8 mouse cellular contexts compared by ENCODE assay signal in genomic region chr9:119092473-119093418, GRCm38 (mm10). TPM values are rescaled to one million over a fixed set of nuclear protein-coding genes. Genes with fewer than 3 reads are reported as not detected.
DNase-seq lines count a peak whose midpoint lies in the region; ATAC-seq and TF ChIP-seq lines count a peak whose summit lies in the region.

No protein-coding gene starts in this region.

- WGBS in embryonic facial prominence, embryonic 11.5 days, result 3% methylated on average over 45 of the region's 45 CpGs
- WGBS in heart, embryonic 15.5 days, result 4% methylated on average over 45 of the region's 45 CpGs
- WGBS in limb, embryonic 12.5 days, result 4% methylated on average over 45 of the region's 45 CpGs
- WGBS in midbrain, postnatal 0 days, result 2% methylated on average over 45 of the region's 45 CpGs

- H3K36me3 ChIP-seq in embryonic facial prominence, embryonic 11.5 days (replicated peaks; ENCODE audit: control insufficient read depth, insufficient read depth, low read depth, low read length), result no peaks in the 10 kb centered on the region
- H3K36me3 ChIP-seq in heart, embryonic 15.5 days, result no peaks in the 10 kb centered on the region
- H3K36me3 ChIP-seq in limb, embryonic 12.5 days, result no peaks in the 10 kb centered on the region
- no peaks in the 10 kb centered on the region for H3K36me3 ChIP-seq in midbrain, postnatal 0 days (ENCODE audit: insufficient read depth, low read length)

- no peaks in the 10 kb centered on the region for H3K4me1 ChIP-seq in embryonic facial prominence, embryonic 11.5 days (ENCODE audit: control insufficient read depth, insufficient read depth, low read length)
- peaks cover 40% of the 10 kb centered on the region for H3K4me1 ChIP-seq in heart, embryonic 15.5 days (replicated peaks)
- H3K4me1 ChIP-seq in limb, embryonic 12.5 days (replicated peaks), result peaks cover 58% of the 10 kb centered on the region
- peaks cover 12% of the 10 kb centered on the region; the same call in 1 of the 2 replicates for H3K4me1 ChIP-seq in midbrain, postnatal 0 days (ENCODE audit: insufficient read depth, low read length)

- no peak overlapping the region for H3K27ac ChIP-seq in embryonic facial prominence, embryonic 11.5 days (replicated peaks; ENCODE audit: low read depth, low read length)
- H3K27ac ChIP-seq in heart, embryonic 15.5 days, result peak overlapping the region; percentile 85
- H3K27ac ChIP-seq in limb, embryonic 12.5 days, result no peak overlapping the region
- H3K27ac ChIP-seq in midbrain, postnatal 0 days (ENCODE audit: low read depth, low read length), result no peak overlapping the region

- peak; percentile 21 for DNase-seq in cerebellum, adult 11 months
- DNase-seq in cerebellum, adult 11-12 months, result no peak
- DNase-seq in CD4-positive, CD25-positive, alpha-beta regulatory T cell, adult 2 months (ENCODE audit: low read depth, low spot score), result peak; percentile 33
- peak; percentile 24 for DNase-seq in embryonic facial prominence, embryonic 11.5 days (ENCODE audit: low spot score)
- DNase-seq in midbrain, postnatal 0 days (ENCODE audit: low spot score), result peak; percentile 40
- DNase-seq in c-Kit-positive CD71-positive TER-119-positive erythroid progenitor cells, embryonic 14.5 days (ENCODE audit: low spot score), result no peak

- TF ChIP-seq CTCF in midbrain, postnatal 0 days (IDR thresholded peaks at IDR 0.05), result no peak

- no peaks in the 10 kb centered on the region for H3K27me3 ChIP-seq in embryonic facial prominence, embryonic 11.5 days (ENCODE audit: control insufficient read depth, insufficient read depth, low read length)
- H3K27me3 ChIP-seq in heart, embryonic 15.5 days, result 0 out of 2 replicates have a peak, but pooled peaks cover 14% of the 10 kb centered on the region
- peaks cover 32% of the 10 kb centered on the region for H3K27me3 ChIP-seq in limb, embryonic 12.5 days
- H3K27me3 ChIP-seq in midbrain, postnatal 0 days (ENCODE audit: insufficient read depth, low read length), result peaks cover 4% of the 10 kb centered on the region; the same call in 1 of the 2 replicates

- H3K4me2 ChIP-seq in embryonic facial prominence, embryonic 11.5 days (ENCODE audit: low read depth, low read length), result peak overlapping the region; percentile 88
- peak overlapping the region; percentile 85 for H3K4me2 ChIP-seq in heart, embryonic 15.5 days
- peak overlapping the region; percentile 72 for H3K4me2 ChIP-seq in limb, embryonic 12.5 days
- H3K4me2 ChIP-seq in midbrain, postnatal 0 days (ENCODE audit: low read depth, low read length, poor library complexity, severe bottlenecking), result peak overlapping the region; percentile 67

- H3K4me3 ChIP-seq in embryonic facial prominence, embryonic 11.5 days (ENCODE audit: low read depth, low read length), result peak overlapping the region; percentile 61
- peak overlapping the region; percentile 68 for H3K4me3 ChIP-seq in heart, embryonic 15.5 days
- peak overlapping the region; percentile 47 for H3K4me3 ChIP-seq in limb, embryonic 12.5 days (replicated peaks)
- peak overlapping the region; percentile 53 for H3K4me3 ChIP-seq in midbrain, postnatal 0 days (ENCODE audit: low read depth, low read length)

- no peaks in the 10 kb centered on the region for H3K9me3 ChIP-seq in embryonic facial prominence, embryonic 11.5 days (replicated peaks; ENCODE audit: control insufficient read depth, low read length)
- no peaks in the 10 kb centered on the region for H3K9me3 ChIP-seq in heart, embryonic 15.5 days (replicated peaks)
- H3K9me3 ChIP-seq in limb, embryonic 12.5 days, result no peaks in the 10 kb centered on the region
- H3K9me3 ChIP-seq in midbrain, postnatal 0 days (ENCODE audit: low read length), result no peaks in the 10 kb centered on the region

- ATAC-seq in embryonic facial prominence, embryonic 11.5 days (replicated peaks; ENCODE audit: insufficient number of reproducible peaks, low FRiP score, low TSS enrichment, low read depth), result no peak
- no peak for ATAC-seq in heart, embryonic 15.5 days (replicated peaks; ENCODE audit: insufficient number of reproducible peaks, insufficient read depth, low FRiP score, low read depth)
- no peak for ATAC-seq in limb, embryonic 12.5 days (ENCODE audit: insufficient number of reproducible peaks, insufficient read depth, low FRiP score, low TSS enrichment, low read depth)
- no peak for ATAC-seq in midbrain, postnatal 0 days (ENCODE audit: low FRiP score)

- H3K9ac ChIP-seq in embryonic facial prominence, embryonic 11.5 days (replicated peaks; ENCODE audit: low read length), result peak overlapping the region; percentile 68
- H3K9ac ChIP-seq in heart, embryonic 15.5 days, result peak overlapping the region; percentile 63
- H3K9ac ChIP-seq in limb, embryonic 12.5 days (replicated peaks), result peak overlapping the region; percentile 61
- H3K9ac ChIP-seq in midbrain, postnatal 0 days (replicated peaks; ENCODE audit: low read length, poor library complexity, severe bottlenecking), result peak overlapping the region; percentile 64

RNA-seq across cellular contexts. Expression of gene Plcd1, which starts 0.6 kb away (rescaled TPM):
- polyA plus RNA-seq in embryonic facial prominence, embryonic 11.5 days (2014; fragmentation: Nextera tagmentation; extraction: Ambion mirVana), result 20.1 and 21.5 TPM in 2 replicates
- 16.6 and 25.2 TPM in 2 replicates for polyA plus RNA-seq in heart, embryonic 15.5 days (2015; fragmentation: Nextera tagmentation; extraction: Ambion mirVana)
- polyA plus RNA-seq in limb, embryonic 12.5 days (2016; fragmentation: Nextera tagmentation; extraction: Ambion mirVana), result 25.1 and 27.8 TPM in 2 replicates
- total RNA-seq in midbrain, postnatal 0 days (2014; rRNA removed), result 12.2 and 17.4 TPM in 2 replicates
- polyA plus RNA-seq in midbrain, postnatal 0 days (2015; fragmentation: Nextera tagmentation; extraction: Ambion mirVana), result 10.9 and 11.8 TPM in 2 replicates

RNA-seq across cellular contexts. Expression of gene Dlec1, which starts 9.5 kb away (rescaled TPM):
- polyA plus RNA-seq in embryonic facial prominence, embryonic 11.5 days (2014; fragmentation: Nextera tagmentation; extraction: Ambion mirVana), result 0.69 and 1.5 TPM in 2 replicates
- polyA plus RNA-seq in heart, embryonic 15.5 days (2015; fragmentation: Nextera tagmentation; extraction: Ambion mirVana), result 0.46 and 0.53 TPM in 2 replicates
- 2.0 and 2.3 TPM in 2 replicates for polyA plus RNA-seq in limb, embryonic 12.5 days (2016; fragmentation: Nextera tagmentation; extraction: Ambion mirVana)
- 2.8 and 3.3 TPM in 2 replicates for total RNA-seq in midbrain, postnatal 0 days (2014; rRNA removed)
- polyA plus RNA-seq in midbrain, postnatal 0 days (2015; fragmentation: Nextera tagmentation; extraction: Ambion mirVana), result 0.91 and 0.95 TPM in 2 replicates

RNA-seq across cellular contexts. Expression of gene Vill, which starts 40.2 kb away (rescaled TPM):
- 15.5 and 19.2 TPM in 2 replicates for polyA plus RNA-seq in embryonic facial prominence, embryonic 11.5 days (2014; fragmentation: Nextera tagmentation; extraction: Ambion mirVana)
- 8.7 and 12.4 TPM in 2 replicates for polyA plus RNA-seq in heart, embryonic 15.5 days (2015; fragmentation: Nextera tagmentation; extraction: Ambion mirVana)
- polyA plus RNA-seq in limb, embryonic 12.5 days (2016; fragmentation: Nextera tagmentation; extraction: Ambion mirVana), result 42.1 and 42.4 TPM in 2 replicates
- 2.8 and 10.5 TPM in 2 replicates for total RNA-seq in midbrain, postnatal 0 days (2014; rRNA removed)
- polyA plus RNA-seq in midbrain, postnatal 0 days (2015; fragmentation: Nextera tagmentation; extraction: Ambion mirVana), result 3.8 and 4.7 TPM in 2 replicates

Comparison
In these comparisons a context has a peak if more than half of its experiments do, and no peak if none do; other contexts are left out.
1. DNase-seq: peak in cerebellum, adult 11 months (single experiment), CD4-positive, CD25-positive, alpha-beta regulatory T cell, adult 2 months (single experiment), embryonic facial prominence, embryonic 11.5 days (single experiment) and midbrain, postnatal 0 days (single experiment); none in cerebellum, adult 11-12 months (single experiment) and c-Kit-positive CD71-positive TER-119-positive erythroid progenitor cells, embryonic 14.5 days (single experiment).
2. Peak in every context shown above with its lines, with median percentiles within 50 percentile points of each other: H3K4me2 ChIP-seq, H3K4me3 ChIP-seq and H3K9ac ChIP-seq.